Mouse (Mus musculus) gastrocnemius, postnatal 14 days (tissue): Measurements from ENCODE around the gene Cetn4. TPM values are rescaled to one million over a fixed set of nuclear protein-coding genes. Genes with fewer than 3 reads are reported as not detected.

ENCODE experiments used
- total RNA-seq, 2 experiments: library from RNA; stranded (reverse); gene quantifications; 2 replicates each; pipeline ENCODE4 v1.2.3; 2021

The Cetn4 gene
- total RNA-seq, 2 experiments from 2014 or later: 0.29 to 0.57 TPM

Other genes starting within 250 kb of the Cetn4 start
- not detected for gene Adad1, start 249.2 kb downstream of the Cetn4 start, total RNA-seq
- not detected for gene Il2, start 186.7 kb downstream of the Cetn4 start, total RNA-seq
- gene Il21, start 80.1 kb downstream of the Cetn4 start, total RNA-seq: not detected
- gene Bbs12, start 154 bp downstream of the Cetn4 start, total RNA-seq: under 1 TPM; 0.53 to 0.78 TPM
- gene Fgf2, start 35.6 kb upstream of the Cetn4 start, total RNA-seq: 10 to 100 TPM in 1 of 2 experiments, 1 to 10 TPM in 1; 8.1 to 10.9 TPM
- 10 to 100 TPM; 10.9 to 12.9 TPM for gene Spata5, start 107.2 kb upstream of the Cetn4 start, total RNA-seq
- 10 to 100 TPM; 21.5 to 26.8 TPM for gene Nudt6, start 107.5 kb upstream of the Cetn4 start, total RNA-seq